Mouse (Mus musculus) thymus, postnatal 10 days (tissue): ENCODE measurements around the gene Pdcd1lg2.

Source experiments
- DNase-seq, 2 experiments: peaks; one replicate each; pipeline ENCODE4 v3.0.0; 2021; ENCODE audit warnings: low spot score in 2 of 2

Gene Pdcd1lg2

DNA sequence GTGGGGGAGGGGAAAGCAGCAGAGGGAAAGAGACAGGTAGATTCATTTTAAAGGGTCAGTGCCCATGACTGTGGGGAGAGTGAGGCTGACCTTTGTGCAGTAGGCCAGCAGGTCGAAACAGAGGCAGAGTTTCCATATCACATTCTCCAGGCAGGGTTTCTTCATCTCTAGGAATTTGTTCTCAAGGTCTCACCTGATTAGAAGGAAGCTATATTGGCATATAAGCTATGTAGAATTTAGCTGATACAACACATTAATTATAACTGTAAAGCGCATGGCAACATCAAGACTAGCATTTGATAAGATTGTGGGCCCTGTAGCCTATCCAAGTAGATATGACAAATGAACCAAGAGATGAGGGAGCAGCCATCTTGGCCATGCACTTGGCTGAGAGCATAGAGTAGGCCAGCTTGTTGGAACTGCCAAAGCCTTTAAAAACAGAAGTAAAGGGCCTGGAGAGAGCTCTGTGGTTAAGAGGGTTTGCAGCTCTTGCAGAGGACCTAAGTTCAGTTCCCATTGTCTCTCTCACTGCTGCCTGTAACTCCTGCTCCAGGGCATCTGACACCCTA is 59.1 kb downstream of the Pdcd1lg2 start:
- DNase-seq: no peak

DNA sequence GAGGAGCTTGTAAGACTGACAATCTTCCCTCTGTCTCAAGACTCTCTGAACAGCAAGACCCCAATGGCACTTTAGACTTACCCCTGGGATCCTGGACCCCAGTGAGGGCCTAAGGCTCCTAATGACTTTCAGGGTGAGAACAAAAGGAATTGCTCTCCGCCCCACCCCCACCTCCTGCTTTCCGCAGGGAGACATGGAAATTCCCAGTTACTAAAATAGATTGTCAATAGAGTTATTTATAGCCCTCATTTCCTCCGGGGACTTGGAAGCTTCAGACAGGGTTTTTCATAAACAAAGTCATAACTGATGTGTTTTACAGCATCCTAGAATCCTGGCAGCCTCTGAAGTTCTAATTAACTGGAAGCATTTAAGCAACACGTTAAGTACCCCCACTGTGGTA is 59.9 kb downstream of the Pdcd1lg2 start:
- DNase-seq: no peak

DNA sequence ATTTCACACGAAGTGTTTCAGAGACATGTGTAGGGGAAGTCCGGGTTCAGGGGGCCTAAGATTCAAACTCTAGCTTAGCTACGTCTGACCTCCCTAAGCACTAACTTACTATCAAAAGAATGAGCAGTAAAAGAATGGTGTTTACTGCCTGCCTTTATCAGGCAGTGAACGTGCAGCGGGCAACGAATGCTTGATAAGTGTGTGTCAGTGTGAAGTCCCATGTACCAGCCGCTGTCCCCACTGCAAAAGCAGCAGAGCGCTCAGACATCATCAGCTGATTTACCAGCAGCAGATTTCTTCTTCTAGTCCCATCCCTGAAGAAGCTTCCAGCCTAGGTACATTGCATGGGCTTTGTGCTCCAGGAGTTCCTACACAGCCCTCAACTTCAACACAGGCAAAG is 61.7 kb downstream of the Pdcd1lg2 start:
- DNase-seq: no peak

DNA sequence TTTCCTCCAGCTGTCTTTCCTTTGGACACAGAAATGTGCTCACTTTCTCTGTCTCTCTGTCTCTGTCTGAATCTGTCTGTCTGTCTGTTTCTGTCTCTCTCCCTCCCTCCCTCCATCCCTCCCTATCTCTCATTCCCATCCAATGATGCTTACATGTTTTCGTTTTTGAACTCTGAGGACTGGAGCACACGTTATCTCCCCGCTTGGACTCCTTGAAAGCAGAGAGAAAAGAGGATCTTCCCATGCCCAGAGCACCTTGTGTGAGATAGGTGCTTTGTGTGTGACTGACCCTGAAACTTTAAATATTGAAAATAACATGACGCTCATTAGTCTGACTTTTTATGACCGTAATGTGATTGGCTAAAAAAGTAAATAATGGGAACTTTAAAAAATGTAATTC is 62.2 kb downstream of the Pdcd1lg2 start:
- no peak for DNase-seq

DNA sequence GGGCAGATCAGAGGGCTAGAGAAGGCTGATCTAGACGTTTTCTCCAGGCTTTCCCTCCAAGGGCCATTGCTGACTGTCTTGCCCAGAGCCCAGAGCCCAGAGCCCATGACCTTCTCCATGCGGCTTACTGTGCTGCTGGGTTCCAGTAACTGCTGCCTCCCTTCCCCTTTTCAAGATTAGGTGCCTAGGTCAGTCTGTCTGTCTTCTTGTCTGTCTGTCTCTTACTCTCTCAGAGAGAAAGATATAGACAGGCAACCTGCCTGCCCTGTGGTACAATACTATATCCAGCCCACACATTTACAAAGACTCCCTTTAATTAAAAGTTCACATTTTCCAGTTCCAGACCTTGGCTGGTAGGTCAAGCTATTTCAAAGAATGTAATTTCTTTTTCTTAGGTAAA is 64.1 kb downstream of the Pdcd1lg2 start:
- DNase-seq: no peak

DNA sequence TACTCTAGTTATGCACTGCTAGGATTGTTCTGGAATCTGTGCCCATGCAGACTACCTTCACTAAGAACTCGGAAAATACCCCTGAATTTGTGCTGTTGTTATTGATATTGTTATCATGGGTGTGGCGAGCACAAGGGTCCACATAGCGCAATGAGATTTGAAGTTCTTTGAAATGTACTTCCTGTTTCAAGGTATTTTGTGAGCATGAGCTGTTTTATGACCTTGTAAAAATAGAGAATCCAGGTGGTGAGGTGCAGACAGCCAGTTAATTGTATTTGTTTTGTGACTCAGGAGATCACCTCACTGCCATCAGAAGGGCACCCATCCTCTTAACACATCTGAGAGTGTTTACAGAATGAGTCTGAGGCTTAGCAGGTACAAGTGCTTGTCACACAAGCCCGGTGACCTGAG is 64.5 kb downstream of the Pdcd1lg2 start:
- DNase-seq: no peak

DNA sequence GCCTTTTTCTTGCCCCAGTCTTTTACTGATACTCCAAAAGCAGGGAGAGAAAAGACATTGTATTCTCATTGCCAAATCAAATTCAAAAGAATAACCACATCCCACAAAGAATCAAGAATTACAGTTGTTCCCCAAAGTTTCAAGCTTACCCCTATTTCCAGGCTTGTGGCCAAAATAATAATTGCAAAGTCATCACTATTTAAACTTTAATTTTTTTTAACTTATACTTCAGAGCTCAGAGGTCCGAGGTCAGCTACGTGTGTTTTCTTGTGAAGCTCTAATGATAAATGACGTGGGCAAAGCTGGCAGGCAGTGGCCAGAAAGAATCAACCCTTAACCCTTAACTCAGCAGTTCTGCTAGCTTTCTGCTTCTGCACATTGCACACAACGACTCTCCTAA is 67.9 kb downstream of the Pdcd1lg2 start:
- DNase-seq: no peak

DNA sequence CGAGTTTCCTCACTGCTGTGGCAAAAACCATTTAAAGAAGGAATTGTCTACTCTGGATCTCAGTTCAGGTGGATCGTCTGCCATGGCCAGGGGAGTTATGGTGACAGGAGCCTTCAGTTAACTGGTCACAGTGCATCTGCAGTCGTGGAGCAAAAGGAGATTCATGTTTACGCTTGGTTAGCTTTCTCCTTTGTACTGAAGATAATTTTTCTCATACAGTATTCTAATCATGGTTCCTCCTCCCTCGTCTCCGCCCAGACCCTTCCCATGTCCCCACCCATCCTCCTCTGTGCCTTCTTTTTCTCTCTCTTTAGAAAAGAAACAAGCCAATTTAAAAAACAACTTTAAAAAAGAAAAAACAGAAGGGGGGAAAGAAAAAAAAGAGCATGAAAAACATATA is 70.9 kb downstream of the Pdcd1lg2 start:
- no peak for DNase-seq

DNA sequence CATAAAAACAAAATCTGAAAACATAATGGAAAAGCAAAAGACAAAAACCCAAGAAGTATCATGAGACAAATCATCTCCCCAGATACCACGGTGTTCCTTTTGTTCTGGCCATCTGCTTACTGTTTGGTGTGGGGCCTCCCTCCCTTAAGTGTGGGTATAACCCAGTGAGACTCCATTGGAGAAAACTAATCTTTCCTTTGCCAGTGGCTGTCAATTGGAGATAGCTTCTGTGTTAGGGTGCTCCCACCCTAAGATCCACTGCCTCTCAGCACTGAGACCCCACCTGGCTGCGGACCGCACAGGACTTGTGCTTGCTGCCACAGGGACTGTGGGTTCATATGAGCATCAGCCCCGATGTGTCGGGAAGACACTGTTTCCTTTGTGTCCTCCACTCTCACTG is 71.4 kb downstream of the Pdcd1lg2 start:
- no peak for DNase-seq

DNA sequence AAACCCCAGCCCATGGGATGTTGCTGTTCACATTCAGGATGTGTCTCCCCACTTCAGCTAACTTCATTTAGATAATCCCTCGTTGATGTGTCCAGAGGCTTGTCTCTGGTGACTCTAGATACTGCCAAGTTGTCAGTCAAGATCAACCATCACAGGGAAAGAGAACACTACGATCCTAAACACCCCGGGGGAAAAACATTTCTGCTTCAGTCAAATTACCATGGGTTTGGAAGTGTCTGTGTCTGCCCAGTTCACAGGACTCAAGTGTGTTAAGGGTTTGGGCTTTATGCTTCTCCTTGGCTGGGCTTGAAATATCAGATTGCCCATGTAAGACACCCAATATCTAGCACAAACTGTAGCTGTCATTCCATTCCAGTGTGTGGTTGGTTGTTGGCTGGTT is 71.9 kb downstream of the Pdcd1lg2 start:
- no peak for DNase-seq

DNA sequence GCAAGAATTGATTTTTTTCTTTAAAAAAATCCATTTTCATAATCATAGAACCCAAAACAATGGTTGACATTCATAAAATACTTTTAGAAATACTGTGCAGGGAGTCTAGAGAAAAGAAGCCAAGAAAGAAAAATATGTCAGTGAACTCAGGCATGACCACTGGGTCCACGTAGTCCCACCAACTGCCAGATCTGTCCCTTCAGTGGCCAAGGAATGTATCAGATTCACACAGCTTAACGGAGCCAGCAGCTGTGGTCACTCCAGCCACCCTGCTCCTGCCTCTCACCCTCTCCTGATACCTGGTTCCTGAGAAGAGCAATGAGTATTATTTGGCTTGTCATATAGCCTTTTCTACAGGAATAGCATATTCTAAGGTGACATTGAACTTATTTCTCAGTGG is 72.7 kb downstream of the Pdcd1lg2 start:
- no peak for DNase-seq

DNA sequence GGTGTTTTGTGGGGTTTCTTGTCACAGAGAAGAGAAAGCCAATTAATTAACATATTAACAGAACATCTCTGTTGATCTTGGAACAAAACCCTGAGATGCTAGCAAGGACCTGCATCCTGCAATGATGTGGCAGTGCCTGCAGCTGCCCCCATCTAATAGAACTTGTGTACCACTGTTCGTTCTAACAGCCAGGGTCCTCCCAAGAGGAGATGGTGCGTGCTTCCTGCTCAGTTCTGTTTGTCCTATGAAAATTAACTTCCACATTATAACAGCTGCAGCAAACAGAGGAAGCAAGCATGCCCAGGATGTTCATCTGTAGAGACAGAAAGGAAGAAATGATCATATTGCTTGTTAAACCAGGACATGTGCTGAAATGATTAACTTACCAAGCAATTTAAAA is 73.8 kb downstream of the Pdcd1lg2 start:
- no peak for DNase-seq

DNA sequence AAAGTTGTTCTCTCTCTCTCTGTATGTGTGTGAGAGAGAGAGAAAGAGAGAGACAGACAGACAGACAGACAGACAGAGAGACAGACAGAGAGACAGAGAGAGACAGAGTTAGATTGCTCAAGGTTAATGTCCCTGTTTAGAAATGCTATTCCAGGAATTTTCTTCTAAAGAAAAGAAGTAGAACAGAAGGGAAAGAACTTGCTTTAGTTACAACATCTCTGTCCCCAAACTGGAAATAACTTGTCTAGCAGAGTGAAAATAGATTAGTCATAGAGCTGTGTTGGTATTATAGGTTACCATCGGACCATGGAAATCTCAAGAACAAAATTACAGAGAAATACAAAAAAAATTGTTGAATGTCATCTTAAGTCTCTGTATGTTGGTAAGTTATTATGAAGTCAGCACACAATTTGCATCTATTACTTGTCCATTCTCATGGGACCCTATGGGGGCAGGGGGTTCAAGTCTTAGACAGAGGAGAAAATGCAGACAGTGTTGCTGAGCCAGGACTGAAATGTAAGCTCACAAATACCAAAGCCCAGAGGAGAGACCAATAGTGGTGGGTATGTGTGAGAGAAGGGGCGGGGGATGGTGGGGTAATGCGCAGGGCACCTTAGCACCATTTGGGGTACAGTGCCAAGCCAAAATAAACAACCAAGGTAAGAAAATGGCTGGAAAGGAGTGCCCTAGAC is 74.7 kb downstream of the Pdcd1lg2 start:
- no peak for DNase-seq

DNA sequence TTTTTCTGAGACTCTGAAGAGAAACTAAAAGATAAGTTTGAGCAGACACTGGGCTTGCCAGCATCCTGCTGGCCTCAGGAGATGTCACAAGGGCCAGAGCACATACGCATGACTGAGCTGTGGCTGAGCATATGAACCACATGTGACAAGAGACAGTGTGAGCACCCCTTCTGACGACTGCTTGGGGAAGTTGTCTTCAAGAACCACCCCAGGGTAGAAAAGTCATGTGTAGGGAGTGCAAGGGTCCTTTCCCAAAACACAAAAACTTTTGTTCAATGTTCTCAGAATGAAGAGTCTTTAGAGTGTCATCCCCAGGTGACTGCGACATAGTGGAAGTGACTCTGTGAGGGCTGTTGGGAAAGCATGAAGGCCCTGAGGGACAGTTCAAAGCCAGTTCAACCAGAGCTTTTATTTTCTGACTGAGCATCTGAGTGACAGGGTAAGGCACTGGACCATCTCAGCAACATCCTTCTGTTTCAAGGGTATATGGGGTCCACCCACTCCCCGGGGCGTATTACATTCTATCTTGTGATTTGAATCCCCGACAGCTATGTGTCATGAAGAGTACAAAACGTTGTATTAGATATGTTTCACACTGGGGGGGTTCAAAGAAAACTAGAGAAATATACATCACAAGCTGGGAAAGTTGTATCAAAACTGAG is 76.0 kb downstream of the Pdcd1lg2 start:
- no peak for DNase-seq

DNA sequence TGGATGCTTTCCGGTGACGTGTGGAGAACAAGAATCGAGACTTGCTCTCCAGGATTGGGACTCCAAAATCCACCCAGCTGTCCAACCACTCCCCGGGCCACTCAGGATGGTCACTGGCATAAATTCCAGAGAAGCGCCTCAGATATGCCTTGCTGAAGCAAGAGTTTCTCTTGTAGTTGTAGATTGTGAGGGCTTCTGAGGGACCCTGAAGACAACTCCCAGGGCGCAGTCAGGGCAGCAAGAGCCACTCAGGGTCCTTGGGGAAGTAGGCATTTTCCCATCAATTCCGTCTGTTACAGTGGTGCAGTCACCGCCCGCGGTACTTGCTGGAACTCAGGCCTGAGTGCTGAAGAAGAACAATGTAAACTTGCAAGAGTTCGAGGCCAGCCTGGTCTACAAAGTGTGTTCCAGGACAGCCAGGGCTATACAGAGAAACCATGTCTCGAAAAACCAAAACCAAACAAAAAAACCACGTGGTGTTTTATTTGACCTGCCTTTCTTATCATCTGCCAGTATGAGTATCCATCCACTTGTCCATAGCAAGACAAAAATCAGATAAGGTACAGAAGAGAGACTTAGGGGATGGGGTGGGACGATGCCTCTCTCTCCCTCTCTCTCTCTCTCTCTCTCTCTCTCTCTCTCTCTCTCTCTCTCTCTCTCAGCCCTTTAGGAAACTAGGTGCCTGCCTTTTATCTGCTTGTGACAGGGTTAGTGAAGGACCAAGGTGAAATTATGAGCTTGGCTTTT is 76.8 kb downstream of the Pdcd1lg2 start:
- no peak for DNase-seq

DNA sequence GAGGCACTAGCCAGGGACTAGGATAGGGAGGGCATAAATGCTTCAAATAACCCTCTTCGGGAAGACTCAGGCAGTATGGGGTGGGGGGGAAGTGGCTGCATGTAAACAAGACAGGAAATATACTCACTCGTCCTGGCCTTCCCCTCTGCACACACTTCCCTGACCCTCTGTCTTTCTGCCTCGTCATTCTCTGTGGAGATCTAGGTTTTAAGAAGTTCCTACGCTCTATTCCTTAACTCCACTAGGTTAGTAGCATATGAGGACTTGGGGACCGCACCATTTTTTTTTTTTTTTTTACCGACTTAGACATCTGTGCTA is 77.3 kb downstream of the Pdcd1lg2 start:
- DNase-seq: no peak

DNA sequence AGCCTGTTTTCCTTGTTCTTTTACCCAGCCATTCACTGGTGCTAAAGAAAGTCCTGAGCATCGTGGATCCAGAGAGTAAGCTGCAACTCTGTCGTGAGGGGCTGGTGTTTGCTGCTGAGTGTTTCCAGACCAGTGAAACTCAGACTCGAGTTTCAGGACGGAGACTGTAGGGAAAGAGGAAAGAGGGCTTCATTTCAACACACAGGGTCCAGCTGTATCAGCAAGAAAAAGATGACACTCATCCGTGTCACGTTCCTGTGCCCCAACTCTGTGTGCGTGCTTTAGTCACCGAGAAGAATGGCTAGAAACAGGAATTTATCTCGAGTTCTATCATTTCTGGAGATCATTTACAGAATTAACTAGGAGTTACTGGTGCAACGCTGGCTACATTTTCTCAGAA is 77.7 kb downstream of the Pdcd1lg2 start:
- DNase-seq: no peak

DNA sequence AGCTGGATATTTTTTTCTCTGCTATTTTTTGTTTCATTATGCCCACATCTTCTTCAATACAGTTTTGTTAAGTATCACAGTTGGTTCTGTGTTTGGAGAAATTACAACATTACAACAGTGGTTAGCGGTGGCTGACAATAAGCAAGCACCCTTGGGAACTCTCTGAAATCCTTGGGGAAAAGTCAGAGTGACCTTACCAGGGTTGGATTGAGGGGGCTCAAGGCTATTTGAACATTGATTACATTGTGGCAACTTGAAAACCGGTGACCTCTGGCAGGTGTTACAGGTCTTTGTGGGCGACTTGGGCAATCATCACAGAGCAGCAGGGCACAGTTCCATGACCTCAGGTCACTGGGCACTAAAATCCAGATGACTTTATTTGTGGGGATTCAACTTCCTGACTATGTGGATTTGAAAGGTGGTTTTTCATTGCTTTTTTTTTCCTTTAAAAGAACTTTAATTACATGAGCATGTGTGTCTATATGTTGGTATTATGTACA is 79.1 kb downstream of the Pdcd1lg2 start:
- no peak for DNase-seq

DNA sequence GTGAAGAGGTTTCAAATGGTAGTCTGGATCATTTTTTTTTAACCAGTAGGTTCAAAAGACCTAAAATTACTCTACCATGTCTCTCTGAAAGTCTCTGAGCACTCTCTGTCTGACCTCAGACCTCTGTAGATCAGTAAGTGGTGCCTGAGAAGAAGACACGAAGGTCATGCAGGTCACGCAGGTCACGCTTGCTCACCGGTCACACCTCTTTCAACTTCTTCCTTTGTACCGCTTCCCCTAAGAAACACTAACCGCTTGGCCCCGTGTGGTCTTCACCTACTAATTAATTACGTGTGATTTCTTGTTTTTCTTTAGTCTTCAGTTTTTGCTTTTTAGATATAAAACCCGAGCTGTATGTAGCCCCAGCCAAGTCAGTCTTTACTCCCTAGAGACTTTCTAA is 80.7 kb downstream of the Pdcd1lg2 start:
- no peak for DNase-seq

DNA sequence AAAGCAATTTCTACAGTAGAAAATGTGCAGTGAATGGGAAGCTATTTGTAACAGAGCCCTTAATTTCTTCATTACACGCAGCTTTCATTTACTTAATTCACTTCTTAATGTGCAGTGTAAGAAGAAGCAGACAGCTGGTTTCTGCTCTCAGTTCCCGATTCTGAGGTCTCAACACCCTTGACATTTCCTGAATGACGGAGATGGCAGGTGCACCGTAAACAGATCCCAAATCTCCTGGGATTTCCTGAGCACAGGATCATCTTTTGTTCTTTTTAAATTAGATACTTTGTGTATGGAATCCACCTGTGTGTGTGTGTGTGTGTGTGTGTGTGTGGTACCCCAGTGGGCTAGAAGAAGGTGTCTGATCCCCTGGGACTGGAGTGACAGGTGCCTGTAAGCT is 83.7 kb downstream of the Pdcd1lg2 start:
- DNase-seq: no peak

DNA sequence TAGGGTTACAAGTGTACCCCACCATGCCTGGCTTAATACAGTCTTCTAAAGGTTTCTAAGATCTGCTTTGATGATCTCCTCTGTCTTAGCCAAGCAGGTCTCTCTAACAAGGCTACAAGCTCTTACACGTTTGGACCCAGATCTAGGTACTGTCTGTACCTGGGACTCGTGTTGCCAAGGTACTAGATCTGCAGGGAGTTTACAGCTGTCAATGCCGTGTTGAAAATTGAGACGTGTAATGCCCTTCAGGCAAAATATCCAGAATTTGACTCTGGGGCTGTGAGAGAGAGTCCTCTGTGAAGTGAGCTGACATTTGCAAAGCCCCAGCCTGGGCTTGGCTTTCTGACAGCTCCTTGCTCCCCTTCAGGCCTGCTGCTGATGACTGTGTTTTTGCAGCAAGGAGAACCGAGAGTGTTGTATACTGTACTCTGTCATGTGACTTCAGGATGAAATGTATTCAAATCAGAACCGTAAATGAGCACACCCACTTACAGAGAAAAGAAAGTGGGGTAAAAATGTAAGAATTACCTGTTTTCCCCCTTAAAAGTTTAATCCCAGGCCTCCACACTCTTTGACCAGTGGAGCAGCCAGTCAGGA is 85.4 kb downstream of the Pdcd1lg2 start:
- DNase-seq: no peak

DNA sequence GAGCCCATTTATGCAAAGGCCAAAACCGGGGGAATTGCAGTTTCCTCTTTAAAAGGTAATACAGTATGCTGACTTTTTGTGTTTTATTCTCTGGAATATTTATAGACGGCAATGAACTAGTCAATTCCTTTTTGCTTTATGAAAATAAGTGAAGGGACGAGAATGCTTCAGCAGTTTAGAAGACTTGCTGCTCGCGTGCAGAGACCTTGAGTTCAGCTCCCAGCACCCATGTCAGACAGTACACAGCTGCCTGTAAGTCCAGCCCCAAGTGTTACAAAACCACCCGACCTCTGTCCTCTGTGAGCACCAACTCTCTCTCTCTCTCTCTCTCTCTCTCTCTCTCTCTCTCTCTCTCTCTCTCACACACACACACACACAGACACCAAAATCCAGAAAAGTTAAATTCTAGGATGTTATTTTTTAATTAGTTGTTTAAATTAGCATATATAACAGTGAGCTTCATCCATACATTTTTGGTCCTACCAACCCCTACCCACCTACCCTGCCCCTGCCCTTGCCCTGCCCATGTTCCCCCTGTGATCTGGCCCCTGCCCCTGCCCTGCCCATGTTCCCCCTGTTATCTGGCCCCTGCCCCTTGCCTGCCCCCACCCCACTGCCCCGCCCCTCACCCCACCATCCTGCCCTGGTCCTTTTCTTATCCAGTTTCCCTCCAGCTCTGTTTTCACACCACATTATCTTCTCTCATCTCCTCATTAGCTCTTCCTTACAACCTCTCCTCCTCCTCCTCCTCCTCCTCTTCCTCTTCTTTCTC is 86.3 kb downstream of the Pdcd1lg2 start:
- no peak for DNase-seq
